Mouse (Mus musculus) mouse embryonic stem cell (cell line): ENCODE results near the gene Acvrl1.

Experiments
- in situ Hi-C, 2 experiments: fragments of 300-500 bp; cut with MboI; formaldehyde crosslinking; loops; 1 replicate in 1 of 2; 3 replicates in 1 of 2; pipeline ENCODE4 v1.14.3; 2019 to 2020; ENCODE audit warnings: low sequenced_read_pairs in 2 of 2, low pct_unique_long_range_greater_than_20kb in 1 of 2, mixed read lengths in 1 of 2; ENCODE audit not compliant: unreplicated experiment in 1 of 2

The Acvrl1 gene

DNA sequence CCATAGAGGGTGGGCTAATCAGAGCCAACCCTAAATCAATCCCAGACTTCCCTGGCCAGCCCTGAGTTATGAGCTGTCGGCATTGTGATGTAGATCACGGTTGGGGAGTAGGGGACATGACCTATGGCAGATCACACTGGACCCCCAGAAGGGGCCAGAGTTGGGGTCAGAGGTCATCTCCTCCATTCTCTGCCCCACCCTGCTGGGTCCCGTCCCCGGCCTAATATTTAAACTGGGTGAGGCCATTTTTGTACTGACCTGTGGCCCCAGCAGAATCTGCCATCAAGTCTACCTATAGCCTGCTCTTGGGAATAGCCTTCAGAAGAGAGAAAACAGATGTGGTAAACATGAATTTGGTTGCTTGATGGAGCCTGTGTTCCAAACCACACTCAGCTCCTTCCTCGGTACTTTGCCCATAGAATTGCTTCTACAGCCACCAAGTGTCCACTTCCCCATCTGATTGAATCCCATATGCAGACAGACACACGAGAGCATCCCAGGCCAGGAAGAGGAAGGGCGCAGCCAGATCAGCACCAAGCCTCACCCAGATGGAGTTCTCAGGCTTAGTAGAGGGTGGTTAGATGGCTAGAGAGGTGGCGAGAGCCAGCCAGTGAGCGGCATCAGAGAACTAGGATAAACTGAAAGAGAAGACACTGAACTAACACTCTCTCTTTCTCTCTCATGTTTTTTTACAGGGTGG lies 24.6 kb upstream of the Acvrl1 start:
- in situ Hi-C loops = no loop called here

DNA sequence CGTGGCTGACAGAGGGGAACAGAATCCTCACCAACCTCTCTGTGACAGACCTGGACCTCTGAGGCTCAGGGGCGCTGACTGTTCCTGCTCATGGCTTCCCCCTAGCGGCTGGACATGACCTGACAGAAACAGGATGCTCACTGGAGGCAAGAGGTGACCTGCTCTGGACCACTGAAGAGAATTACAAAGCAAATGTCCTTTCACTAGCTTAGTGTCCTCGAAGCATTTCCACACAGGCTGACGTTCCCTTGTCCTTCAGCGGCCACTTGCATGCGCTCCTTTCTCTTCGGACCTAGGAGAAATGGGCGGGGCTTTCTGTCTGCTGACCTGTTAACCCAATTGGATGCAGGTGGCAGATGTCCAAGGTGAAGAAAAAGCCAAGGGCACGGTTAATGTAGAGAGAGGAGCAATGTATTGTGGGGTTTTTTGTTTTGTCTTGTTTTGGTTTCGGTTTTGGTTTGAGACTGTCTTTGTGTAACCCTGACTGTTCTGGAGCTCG lies 22.8 kb upstream of the Acvrl1 start:
- in situ Hi-C loops = no loop called here

GRCm38 (mm10) chr15:101106011-101106410 lies 22.3 kb upstream of the Acvrl1 start:
- in situ Hi-C loops = no loop called here

GRCm38 (mm10) chr15:101107906-101108671 lies 20.2 kb upstream of the Acvrl1 start:
- in situ Hi-C loops = no loop called here

DNA sequence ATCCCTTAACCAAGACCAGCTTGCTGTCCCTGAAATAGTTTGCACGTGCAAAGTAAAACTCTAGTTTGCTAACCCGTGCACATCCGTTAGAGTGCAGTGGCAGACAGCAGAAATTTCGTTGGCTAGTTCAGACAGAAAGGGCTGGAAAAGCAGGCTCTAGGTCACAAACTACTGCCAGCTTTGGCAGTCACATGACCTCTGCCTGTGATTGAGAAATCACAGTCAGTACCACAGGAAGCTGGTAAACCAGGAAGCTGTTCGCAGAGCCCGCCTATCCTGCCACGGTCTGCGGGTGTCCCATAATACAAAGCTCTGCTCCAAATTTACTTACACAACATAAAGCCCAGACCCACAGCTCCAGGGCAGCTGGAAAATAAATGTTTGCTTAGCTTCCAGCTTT lies 15.1 kb upstream of the Acvrl1 start:
- in situ Hi-C loops = loop anchor here in 1 of 2 experiments (10.0 kb wide), 1 partner anchor 48 kb away; no protein-coding TSS in a partner anchor

DNA sequence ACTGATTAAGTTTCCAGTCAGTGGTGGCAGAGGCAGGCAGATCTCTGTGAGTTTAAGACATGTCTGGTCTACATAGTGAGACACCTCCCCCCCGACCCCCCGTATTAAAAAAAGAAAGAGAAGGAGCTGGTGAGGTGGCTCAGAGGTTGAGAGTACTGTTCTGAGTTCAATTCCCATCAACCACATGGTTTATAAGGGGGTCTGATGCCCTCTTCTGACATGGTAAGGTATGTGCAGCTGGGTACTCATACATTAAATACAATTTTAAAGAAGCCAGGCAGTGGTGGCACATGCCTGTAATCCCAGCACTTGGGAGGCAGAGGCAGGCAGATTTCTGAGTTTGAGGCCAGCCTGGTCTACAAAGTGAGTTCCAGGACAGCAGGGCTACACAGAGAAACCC lies 14.5 kb upstream of the Acvrl1 start:
- in situ Hi-C loops = loop anchor here in 1 of 2 experiments (10.0 kb wide), 1 partner anchor 49 kb away; no protein-coding TSS in a partner anchor

DNA sequence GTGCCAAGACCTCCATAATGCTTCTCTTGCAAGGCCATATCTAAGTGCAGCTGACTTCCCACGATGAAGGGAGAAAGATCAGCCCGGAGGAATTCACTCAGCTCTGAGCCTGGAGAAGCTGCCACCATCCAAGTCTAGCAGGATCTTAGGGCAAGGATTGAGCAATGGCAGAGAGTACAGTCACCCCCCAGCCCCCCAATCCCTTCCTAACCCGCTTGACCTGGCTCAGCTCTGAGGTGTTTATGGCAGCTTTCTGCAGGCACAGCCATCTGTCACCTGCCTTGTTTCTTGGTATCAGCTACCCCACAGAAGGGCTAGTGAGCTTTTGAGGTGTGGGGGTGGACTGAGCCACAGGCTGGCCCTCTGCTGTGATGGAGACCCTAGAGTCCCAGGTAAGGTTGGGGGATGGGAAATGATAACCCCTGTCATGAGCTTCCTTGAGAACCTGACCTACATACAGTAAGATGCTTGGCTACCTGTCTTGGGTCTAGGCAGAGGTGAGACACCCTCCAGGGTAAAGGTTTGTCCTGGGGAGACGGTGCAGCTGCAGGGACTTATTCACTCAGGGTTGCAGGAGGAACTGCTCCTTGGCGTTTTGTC lies 12.7 kb upstream of the Acvrl1 start, which contains the start of gene Ankrd33:
Ankrd33 (plus strand) TSS at position 245 of the 600 bp plus-strand sequence.
- in situ Hi-C loops = loop anchor here in 1 of 2 experiments (10.0 kb wide), 1 partner anchor 51 kb away; no protein-coding TSS in a partner anchor

DNA sequence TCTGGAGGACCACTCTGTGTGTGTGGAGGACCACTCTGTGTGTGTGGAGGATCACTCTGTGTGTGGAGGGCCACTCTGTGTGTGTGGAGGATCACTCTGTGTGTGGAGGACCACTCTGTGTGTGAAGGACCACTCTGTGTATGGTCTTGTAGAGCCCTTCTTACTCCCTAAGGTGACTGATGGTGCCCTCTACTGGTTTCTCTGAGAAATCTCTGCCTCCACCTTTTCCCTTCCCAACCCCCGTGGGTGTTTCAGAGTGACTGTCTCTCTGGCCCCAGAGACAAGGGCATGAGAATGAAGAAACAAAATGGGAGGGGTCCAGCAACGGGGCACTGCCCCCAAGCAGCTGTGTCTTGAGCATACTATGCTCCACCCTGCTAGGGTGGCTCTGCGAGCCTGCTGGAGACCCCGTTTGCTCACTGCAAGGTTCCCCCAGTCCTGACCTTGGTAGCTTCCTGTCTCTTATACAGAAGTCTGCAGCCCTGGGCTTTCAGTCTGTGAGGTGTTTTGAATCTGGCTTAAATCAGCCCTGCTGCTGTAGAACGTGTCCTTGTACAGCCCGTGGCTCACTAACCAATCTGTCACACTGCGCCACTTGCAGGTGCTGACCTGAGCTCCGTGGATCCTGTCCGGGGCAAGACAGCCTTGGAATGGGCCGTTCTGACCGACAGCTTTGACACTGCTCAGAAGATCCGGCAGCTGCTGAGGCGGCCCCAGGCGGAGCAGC lies 9.8 kb upstream of the Acvrl1 start:
- in situ Hi-C loops = loop anchor here in 1 of 2 experiments (10.0 kb wide), 1 partner anchor 54 kb away; no protein-coding TSS in a partner anchor

- in situ Hi-C loops = no loop called here
Observed at GRCm38 (mm10) chr15:101121411-101122289, 6.7 kb upstream of the Acvrl1 start.

DNA sequence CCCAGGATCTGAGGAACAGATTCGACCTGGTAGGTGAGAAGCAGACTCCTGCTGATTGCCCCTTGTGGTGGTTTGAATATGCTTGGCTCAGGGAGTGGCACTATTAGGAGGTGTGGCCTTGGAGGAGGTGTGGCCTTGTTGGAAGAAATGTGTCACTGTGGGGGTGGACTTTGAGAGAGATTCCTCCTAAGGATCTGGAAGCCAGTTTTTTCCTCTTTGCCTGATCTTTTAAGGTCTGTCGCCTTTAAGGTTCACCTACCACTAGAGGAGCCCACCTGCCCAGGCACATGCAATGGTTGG lies 6.1 kb upstream of the Acvrl1 start:
- in situ Hi-C loops = no loop called here

- in situ Hi-C loops = no loop called here
Observed at GRCm38 (mm10) chr15:101123202-101123601, 5.1 kb upstream of the Acvrl1 start.

GRCm38 (mm10) chr15:101125561-101125960 lies 2.8 kb upstream of the Acvrl1 start:
- in situ Hi-C loops = no loop called here

GRCm38 (mm10) chr15:101126876-101127544 lies 1.3 kb upstream of the Acvrl1 start:
- in situ Hi-C loops = no loop called here

DNA sequence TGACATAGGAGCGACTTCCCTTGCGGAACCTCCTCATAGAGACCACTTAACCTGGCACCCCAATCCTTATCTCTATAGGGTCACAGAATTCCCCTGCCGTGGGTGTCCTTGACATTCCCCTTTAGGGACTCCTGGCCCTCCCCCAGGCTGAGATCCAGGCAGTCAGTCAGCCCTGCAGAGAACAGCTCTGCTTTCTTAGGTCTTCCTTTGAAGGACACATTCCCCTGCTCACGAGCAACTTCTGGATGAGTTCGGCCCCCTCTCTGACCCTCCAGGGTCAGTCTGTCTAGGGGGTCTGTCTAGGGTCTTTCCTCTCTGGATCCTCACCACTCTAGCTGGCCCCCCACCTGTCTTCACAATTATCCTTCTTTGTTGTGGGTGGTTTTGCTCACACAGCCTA lies 1.1 kb downstream of the Acvrl1 start:
- in situ Hi-C loops = no loop called here

DNA sequence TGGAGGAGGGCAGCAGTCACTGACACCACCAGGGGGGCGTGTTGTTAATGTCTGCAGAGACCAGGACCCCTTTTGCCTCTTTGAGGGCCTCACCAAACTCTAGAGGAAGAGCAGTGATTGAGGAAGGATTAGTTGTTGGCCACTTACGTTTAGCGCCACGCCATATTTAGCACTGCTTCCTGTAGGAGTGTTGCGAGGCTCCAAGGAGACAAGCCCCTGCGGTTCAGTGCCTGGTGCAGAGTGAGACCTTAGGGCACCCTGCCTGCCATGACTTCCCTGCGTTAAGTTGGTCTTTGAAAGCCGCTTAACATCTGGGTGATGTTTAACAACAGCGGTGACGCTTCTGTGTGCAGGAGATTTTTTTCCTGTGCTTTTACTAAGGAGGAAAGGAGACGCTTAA lies 3.2 kb downstream of the Acvrl1 start:
- in situ Hi-C loops = no loop called here

DNA sequence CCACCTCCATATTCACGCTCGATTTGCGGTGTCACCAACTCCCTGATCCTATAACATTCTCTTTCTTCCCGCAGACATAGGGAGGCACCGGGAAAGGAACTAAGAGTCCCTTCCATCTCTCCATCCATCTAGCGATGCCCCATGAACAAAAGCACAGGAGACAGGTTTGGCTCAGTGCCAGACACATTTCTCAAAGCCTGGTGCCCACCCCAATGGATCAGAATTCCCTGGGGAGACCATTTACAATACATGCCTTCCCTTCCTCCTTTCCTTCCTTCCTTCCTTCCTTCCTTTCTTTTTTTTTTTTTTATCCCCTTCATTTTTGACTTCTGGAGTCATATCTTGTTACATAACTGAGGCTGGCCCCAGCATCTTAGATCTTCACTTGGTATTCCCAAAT lies 3.7 kb downstream of the Acvrl1 start:
- in situ Hi-C loops = no loop called here

DNA sequence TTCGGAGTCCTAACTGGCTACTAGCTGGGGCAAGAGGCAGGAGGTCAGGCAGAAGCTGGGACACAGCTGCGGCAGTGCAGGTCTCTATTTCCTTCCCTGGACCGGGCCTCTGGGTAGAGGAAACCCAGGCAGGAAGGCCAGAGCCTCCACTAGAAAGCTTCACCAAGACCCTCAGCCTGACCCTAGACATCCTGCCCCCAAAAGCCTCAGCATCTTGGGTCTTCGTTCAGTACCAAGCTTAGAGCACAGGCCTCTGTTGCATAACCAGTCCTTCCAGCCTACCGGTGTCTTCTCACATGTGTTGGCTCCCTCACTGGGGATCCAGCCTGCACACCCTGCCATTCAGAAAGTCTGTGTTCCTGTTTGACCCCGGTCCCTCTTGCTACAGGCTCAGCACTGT lies 4.4 kb downstream of the Acvrl1 start:
- in situ Hi-C loops = no loop called here
